Comparison of ENCODE assay signal across 33 mouse cellular contexts in genomic region chr17:27613016-27613415, GRCm38 (mm10). TPM values are rescaled to one million over a fixed set of nuclear protein-coding genes. Genes with fewer than 3 reads are reported as not detected.
DNase-seq lines count a peak whose midpoint lies in the region; ATAC-seq and TF ChIP-seq lines count a peak whose summit lies in the region.
"Had no signal": no experiment of that assay in that cellular context is flagged by ENCODE, and none has a peak within 500 bp of the region (broad histone marks: within the 10 kb centered on the region; RNA-seq: fewer than 3 reads in every experiment).

No protein-coding gene starts in this region.

- no peaks in the 10 kb centered on the region for H3K9me3 ChIP-seq in kidney, postnatal 0 days (replicated peaks; ENCODE audit: low read length)
- H3K9me3 ChIP-seq: limb, embryonic 10.5 days; liver, embryonic 13.5 days; stomach, embryonic 15.5 days had no signal

- no peak for TF ChIP-seq CTCF in gastrocnemius, adult 2 months (IDR thresholded peaks at IDR 0.05)
- no peak for TF ChIP-seq CTCF in kidney, postnatal 0 days (IDR thresholded peaks at IDR 0.05; ENCODE audit: low read depth)

- H3K4me2 ChIP-seq in kidney, postnatal 0 days (ENCODE audit: low read length), result no peak overlapping the region
- H3K4me2 ChIP-seq: limb, embryonic 15.5 days; liver, embryonic 13.5 days; stomach, embryonic 15.5 days had no signal

- 0 out of 2 replicates have a peak overlapping the region, but pooled peaks have one; percentile 8 for H3K9ac ChIP-seq in kidney, postnatal 0 days (ENCODE audit: low read depth, low read length)
- H3K9ac ChIP-seq: limb, embryonic 15.5 days; liver, embryonic 13.5 days; stomach, embryonic 15.5 days had no signal

- no peaks in the 10 kb centered on the region for H3K27me3 ChIP-seq in kidney, postnatal 0 days (ENCODE audit: insufficient read depth, low read length)
- H3K27me3 ChIP-seq: limb, embryonic 15.5 days; liver, embryonic 13.5 days; Patski; stomach, embryonic 15.5 days had no signal

- 84% methylated on average over 4 of the region's 4 CpGs for WGBS in kidney, postnatal 0 days

- H3K36me3 ChIP-seq in kidney, postnatal 0 days (ENCODE audit: insufficient read depth, low read length), result 0 out of 2 replicates have a peak, but pooled peaks cover 3% of the 10 kb centered on the region

- no peak for ATAC-seq in kidney, postnatal 0 days (replicated peaks; ENCODE audit: low FRiP score, low read depth)
- ATAC-seq: hindbrain, embryonic 16.5 days; intestine, postnatal 0 days; lung, postnatal 0 days; midbrain, embryonic 16.5 days; Patski had no signal

- H3K4me3 ChIP-seq in gastrocnemius, adult 2 months, result no peak overlapping the region
- no peak overlapping the region for H3K4me3 ChIP-seq in kidney, postnatal 0 days (replicated peaks; ENCODE audit: low read depth, low read length)
- H3K4me3 ChIP-seq: erythroblast, embryonic 14.5 days; heart, embryonic 10.5 days; limb, embryonic 10.5 days; limb, embryonic 15.5 days; liver, embryonic 13.5 days; stomach, embryonic 15.5 days had no signal

- H3K27ac ChIP-seq in gastrocnemius, adult 2 months, result peak overlapping the region; percentile 86
- H3K27ac ChIP-seq in kidney, postnatal 0 days, result no peak overlapping the region
- H3K27ac ChIP-seq: heart, embryonic 10.5 days; limb, embryonic 10.5 days; limb, embryonic 15.5 days; liver, embryonic 13.5 days; stomach, embryonic 15.5 days had no signal

- peaks cover 7% of the 10 kb centered on the region; the same call in 1 of the 2 replicates for H3K4me1 ChIP-seq in kidney, postnatal 0 days (replicated peaks; ENCODE audit: insufficient read depth, low read length)

- peak; percentile 69 for DNase-seq in cerebellum, adult 9-11 months
- DNase-seq in cerebellum, postnatal 4 days (ENCODE audit: low spot score in 2 of 2), result no peak
- peak; percentile 45 for DNase-seq in gastrocnemius, adult 2 months
- DNase-seq in gastrocnemius, postnatal 4 days (ENCODE audit: low spot score in 2 of 2), result no peak
- no peak for DNase-seq in kidney, postnatal 0 days (ENCODE audit: low spot score)
- DNase-seq in kidney, postnatal 36 days, result no peak
- peak; percentile 69 for DNase-seq in brain, adult 2 months (ENCODE audit: low read depth, low spot score)
- DNase-seq: adrenal gland, postnatal 10 days; gastrocnemius, postnatal 14 days; heart, adult 11 months; heart, postnatal 4 days; kidney, adult 9 months; kidney, postnatal 14 days; liver, embryonic 13.5 days; lung, adult 18-20 months; lung, postnatal 4 days; right cerebral cortex, postnatal 25 days had no signal

- intact Hi-C loops in gastrocnemius, adult 2 months (cut with DNase I), result no loop called here

RNA-seq across cellular contexts. Expression of gene Nudt3, which starts 10.3 kb away (rescaled TPM):
- total RNA-seq in gastrocnemius, adult 2 months (2021), result 100 to 1,000 TPM; 222 to 261 TPM
- 100 to 1,000 TPM; 316 to 327 TPM for total RNA-seq in gastrocnemius, postnatal 4 days (2021)
- 69.5 and 70.2 TPM in 2 replicates for polyA plus RNA-seq in kidney, postnatal 0 days (2015; fragmentation: Nextera tagmentation; extraction: Ambion mirVana)

RNA-seq across cellular contexts. Expression of gene RPS10-NUDT3, which starts 22.0 kb away (rescaled TPM):
- 1 to 10 TPM in 1 of 2 experiments, not detected in 1; 1.4 TPM for total RNA-seq in gastrocnemius, adult 2 months (2021)
- not detected for total RNA-seq in gastrocnemius, postnatal 4 days (2021)
- not detected in 2 replicates for polyA plus RNA-seq in kidney, postnatal 0 days (2015; fragmentation: Nextera tagmentation; extraction: Ambion mirVana)
- total RNA-seq: gastrocnemius, postnatal 14 days; heart, postnatal 4 days; layer of hippocampus, postnatal 14 days; MEL had no signal
- polyA plus RNA-seq: embryonic facial prominence, embryonic 14.5 days; erythroblast, embryonic 14.5 days; forebrain, embryonic 11.5 days; heart, embryonic 10.5 days; heart, postnatal 0 days; hindbrain, embryonic 16.5 days; intestine, postnatal 0 days; limb, embryonic 10.5 days; limb, embryonic 15.5 days; liver, embryonic 13.5 days; lung, postnatal 0 days; midbrain, embryonic 16.5 days; neural tube, embryonic 11.5 days; stomach, embryonic 15.5 days had no signal

RNA-seq across cellular contexts. Expression of gene Rps10, which starts 23.5 kb away (rescaled TPM):
- total RNA-seq in gastrocnemius, adult 2 months (2021), result 100 to 1,000 TPM; 342 to 407 TPM
- total RNA-seq in gastrocnemius, postnatal 4 days (2021), result 1,000 to 10,000 TPM in 1 of 2 experiments, 100 to 1,000 TPM in 1; 893 to 1,001 TPM
- 1,042 and 1,140 TPM in 2 replicates for polyA plus RNA-seq in kidney, postnatal 0 days (2015; fragmentation: Nextera tagmentation; extraction: Ambion mirVana)

RNA-seq across cellular contexts. Expression of gene Pacsin1, which starts 42.3 kb away (rescaled TPM):
- total RNA-seq in gastrocnemius, adult 2 months (2021), result under 1 TPM in 1 of 2 experiments, not detected in 1; 0.18 TPM
- under 1 TPM; 0.18 to 0.78 TPM for total RNA-seq in gastrocnemius, postnatal 4 days (2021)
- 1.6 and 1.7 TPM in 2 replicates for polyA plus RNA-seq in kidney, postnatal 0 days (2015; fragmentation: Nextera tagmentation; extraction: Ambion mirVana)
- total RNA-seq: MEL had no signal

RNA-seq across cellular contexts. Expression of gene AI413582, which starts 47.5 kb away (rescaled TPM):
- 1 to 10 TPM; 3.0 to 3.3 TPM for total RNA-seq in gastrocnemius, adult 2 months (2021)
- total RNA-seq in gastrocnemius, postnatal 4 days (2021), result 1 to 10 TPM; 5.4 to 7.0 TPM
- polyA plus RNA-seq in kidney, postnatal 0 days (2015; fragmentation: Nextera tagmentation; extraction: Ambion mirVana), result 34.5 and 35.6 TPM in 2 replicates

Comparison
In these comparisons a context has a peak if more than half of its experiments do, and no peak if none do; other contexts are left out.
1. DNase-seq: peak in cerebellum, adult 9-11 months (single experiment), gastrocnemius, adult 2 months (single experiment) and brain, adult 2 months (single experiment); none in cerebellum, postnatal 4 days (0 of 2), gastrocnemius, postnatal 4 days (0 of 2), kidney, postnatal 0 days (single experiment) and kidney, postnatal 36 days (0 of 2).